Mouse (Mus musculus): ENCODE data around the gene Nrp1. TPM values are rescaled to one million over a fixed set of nuclear protein-coding genes. Genes with fewer than 3 reads are reported as not detected.
A peak's percentile ranks its signal among the peaks of the same experiment; 100 is the strongest.

The Nrp1 gene
- polyA plus RNA-seq, 1 experiment from 2014 or later: 50.6 TPM

GRCm38 (mm10) chr8:128371789-128372188, 13.4 kb downstream of the Nrp1 start:
- Histone ChIP-seq H3K27ac (no peak overlapping the region), H3K4me3 (replicated peaks) (no peak overlapping the region), H3K36me3 (no peaks in the 10 kb centered on the region), H3K9me3 (no peaks in the 10 kb centered on the region), H3K4me2 (no peak overlapping the region), H3K9ac (replicated peaks) (no peak overlapping the region), H3K27me3 (no peaks in the 10 kb centered on the region), H3K4me1 (replicated peaks) (peaks cover 19% of the 10 kb centered on the region)
- WGBS: 66% methylated on average over 3 of the region's 3 CpGs
- ATAC-seq (ENCODE audit: insufficient number of reproducible peaks, insufficient read depth, low FRiP score, low TSS enrichment, low read depth): no peak

GRCm38 (mm10) chr8:128372724-128373123, 14.3 kb downstream of the Nrp1 start:
- no peak for ATAC-seq (ENCODE audit: insufficient number of reproducible peaks, insufficient read depth, low FRiP score, low TSS enrichment, low read depth)
- Histone ChIP-seq H3K27me3 (no peaks in the 10 kb centered on the region), H3K4me3 (replicated peaks) (no peak overlapping the region), H3K27ac (no peak overlapping the region), H3K9ac (replicated peaks) (no peak overlapping the region), H3K4me1 (replicated peaks) (peaks cover 13% of the 10 kb centered on the region), H3K36me3 (no peaks in the 10 kb centered on the region), H3K4me2 (no peak overlapping the region), H3K9me3 (no peaks in the 10 kb centered on the region)
- WGBS: 83% methylated on average over 5 of the region's 5 CpGs

GRCm38 (mm10) chr8:128373418-128373817, 15.0 kb downstream of the Nrp1 start:
- Histone ChIP-seq H3K27me3 (no peaks in the 10 kb centered on the region), H3K9me3 (no peaks in the 10 kb centered on the region), H3K4me1 (replicated peaks) (peaks cover 10% of the 10 kb centered on the region), H3K4me3 (replicated peaks) (no peak overlapping the region), H3K36me3 (no peaks in the 10 kb centered on the region), H3K27ac (no peak overlapping the region), H3K9ac (replicated peaks) (no peak overlapping the region), H3K4me2 (no peak overlapping the region)
- WGBS: 88% methylated on average over 6 of the region's 6 CpGs
- no peak for ATAC-seq (ENCODE audit: insufficient number of reproducible peaks, insufficient read depth, low FRiP score, low TSS enrichment, low read depth)

- H3K4me3 ChIP-seq (replicated peaks): no peak overlapping the region
- ATAC-seq (ENCODE audit: insufficient number of reproducible peaks, insufficient read depth, low FRiP score, low TSS enrichment, low read depth): no peak
- no peak overlapping the region for H3K4me2 ChIP-seq
- no peak overlapping the region for H3K9ac ChIP-seq (replicated peaks)
- WGBS: 74% methylated on average over 4 of the region's 4 CpGs
- no peaks in the 10 kb centered on the region for H3K9me3 ChIP-seq
- H3K27me3 ChIP-seq: no peaks in the 10 kb centered on the region
- no peak overlapping the region for H3K27ac ChIP-seq
- H3K4me1 ChIP-seq (replicated peaks): peaks cover 10% of the 10 kb centered on the region; the same call in 1 of the 2 replicates
- H3K36me3 ChIP-seq: no peaks in the 10 kb centered on the region
Measured at GRCm38 (mm10) chr8:128375291-128375690, 16.9 kb downstream of the Nrp1 start.

GRCm38 (mm10) chr8:128383176-128383575, 24.8 kb downstream of the Nrp1 start:
- H3K4me1 ChIP-seq (replicated peaks): peaks cover 33% of the 10 kb centered on the region
- no peak overlapping the region for H3K9ac ChIP-seq (replicated peaks)
- no peak overlapping the region for H3K27ac ChIP-seq
- no peak for ATAC-seq (ENCODE audit: insufficient number of reproducible peaks, insufficient read depth, low FRiP score, low TSS enrichment, low read depth)
- no peaks in the 10 kb centered on the region for H3K9me3 ChIP-seq
- H3K27me3 ChIP-seq: no peaks in the 10 kb centered on the region
- no peaks in the 10 kb centered on the region for H3K36me3 ChIP-seq
- no peak overlapping the region for H3K4me2 ChIP-seq
- no peak overlapping the region for H3K4me3 ChIP-seq (replicated peaks)
- WGBS: 63% methylated on average over 3 of the region's 3 CpGs

GRCm38 (mm10) chr8:128384366-128384765, 26.0 kb downstream of the Nrp1 start:
- Histone ChIP-seq H3K27me3 (no peaks in the 10 kb centered on the region), H3K9ac (replicated peaks) (no peak overlapping the region; the same call in 1 of the 2 replicates), H3K4me3 (replicated peaks) (no peak overlapping the region), H3K4me2 (no peak overlapping the region), H3K9me3 (no peaks in the 10 kb centered on the region), H3K36me3 (no peaks in the 10 kb centered on the region), H3K4me1 (replicated peaks) (peaks cover 33% of the 10 kb centered on the region), H3K27ac (no peak overlapping the region)
- 64% methylated on average over 2 of the region's 2 CpGs for WGBS
- no peak for ATAC-seq (ENCODE audit: insufficient number of reproducible peaks, insufficient read depth, low FRiP score, low TSS enrichment, low read depth)

GRCm38 (mm10) chr8:128384921-128385332, 26.5 kb downstream of the Nrp1 start:
- H3K4me1 ChIP-seq (replicated peaks): peaks cover 33% of the 10 kb centered on the region
- ATAC-seq (ENCODE audit: insufficient number of reproducible peaks, insufficient read depth, low FRiP score, low TSS enrichment, low read depth): 0 out of 2 replicates have a peak, but pooled peaks have one; percentile 40
- H3K27ac ChIP-seq: no peak overlapping the region
- H3K9me3 ChIP-seq: no peaks in the 10 kb centered on the region
- H3K27me3 ChIP-seq: no peaks in the 10 kb centered on the region
- no peak overlapping the region for H3K4me2 ChIP-seq
- no peak overlapping the region for H3K9ac ChIP-seq (replicated peaks)
- H3K4me3 ChIP-seq (replicated peaks): no peak overlapping the region
- no peaks in the 10 kb centered on the region for H3K36me3 ChIP-seq
- 46% methylated on average over 5 of the region's 5 CpGs for WGBS

- Histone ChIP-seq H3K9me3 (no peaks in the 10 kb centered on the region), H3K27ac (0 out of 2 replicates have a peak overlapping the region, but pooled peaks have one; percentile 23), H3K4me3 (replicated peaks) (no peak overlapping the region), H3K4me1 (replicated peaks) (peaks cover 29% of the 10 kb centered on the region), H3K9ac (replicated peaks) (no peak overlapping the region), H3K4me2 (no peak overlapping the region), H3K36me3 (no peaks in the 10 kb centered on the region), H3K27me3 (no peaks in the 10 kb centered on the region)
- 73% methylated on average over 2 of the region's 2 CpGs for WGBS
- ATAC-seq (ENCODE audit: insufficient number of reproducible peaks, insufficient read depth, low FRiP score, low TSS enrichment, low read depth): no peak
Measured at GRCm38 (mm10) chr8:128386963-128387621, 28.7 kb downstream of the Nrp1 start.

- no peak overlapping the region for H3K4me3 ChIP-seq (replicated peaks)
- no peak overlapping the region for H3K27ac ChIP-seq
- no peak for ATAC-seq (ENCODE audit: insufficient number of reproducible peaks, insufficient read depth, low FRiP score, low TSS enrichment, low read depth)
- H3K36me3 ChIP-seq: no peaks in the 10 kb centered on the region
- H3K4me1 ChIP-seq (replicated peaks): peaks cover 26% of the 10 kb centered on the region
- H3K9me3 ChIP-seq: no peaks in the 10 kb centered on the region
- H3K9ac ChIP-seq (replicated peaks): no peak overlapping the region
- no peak overlapping the region for H3K4me2 ChIP-seq
- H3K27me3 ChIP-seq: no peaks in the 10 kb centered on the region
Measured at GRCm38 (mm10) chr8:128390759-128391158, 32.4 kb downstream of the Nrp1 start.

- H3K4me3 ChIP-seq (replicated peaks): no peak overlapping the region
- ATAC-seq (ENCODE audit: insufficient number of reproducible peaks, insufficient read depth, low FRiP score, low TSS enrichment, low read depth): no peak
- no peak overlapping the region for H3K27ac ChIP-seq
- no peak overlapping the region for H3K9ac ChIP-seq (replicated peaks)
- H3K9me3 ChIP-seq: no peaks in the 10 kb centered on the region
- H3K4me1 ChIP-seq (replicated peaks): peaks cover 29% of the 10 kb centered on the region
- WGBS: 80% methylated on average over 4 of the region's 4 CpGs
- no peaks in the 10 kb centered on the region for H3K36me3 ChIP-seq
- no peak overlapping the region for H3K4me2 ChIP-seq
- no peaks in the 10 kb centered on the region for H3K27me3 ChIP-seq
Measured at GRCm38 (mm10) chr8:128391182-128391760, 32.9 kb downstream of the Nrp1 start.

- H3K9me3 ChIP-seq: no peaks in the 10 kb centered on the region
- no peak overlapping the region for H3K9ac ChIP-seq (replicated peaks)
- H3K4me3 ChIP-seq (replicated peaks): no peak overlapping the region
- H3K4me1 ChIP-seq (replicated peaks): peaks cover 48% of the 10 kb centered on the region
- H3K36me3 ChIP-seq: no peaks in the 10 kb centered on the region
- WGBS: 34% methylated on average over 5 of the region's 5 CpGs
- no peaks in the 10 kb centered on the region for H3K27me3 ChIP-seq
- no peak for ATAC-seq (ENCODE audit: insufficient number of reproducible peaks, insufficient read depth, low FRiP score, low TSS enrichment, low read depth)
- no peak overlapping the region for H3K27ac ChIP-seq
- H3K4me2 ChIP-seq: no peak overlapping the region
Measured at GRCm38 (mm10) chr8:128394671-128395193, 36.3 kb downstream of the Nrp1 start.

Measured in limb, embryonic 12.5 days (tissue).